14 mouse cellular contexts compared by ENCODE assay signal in the genomic region with DNA sequence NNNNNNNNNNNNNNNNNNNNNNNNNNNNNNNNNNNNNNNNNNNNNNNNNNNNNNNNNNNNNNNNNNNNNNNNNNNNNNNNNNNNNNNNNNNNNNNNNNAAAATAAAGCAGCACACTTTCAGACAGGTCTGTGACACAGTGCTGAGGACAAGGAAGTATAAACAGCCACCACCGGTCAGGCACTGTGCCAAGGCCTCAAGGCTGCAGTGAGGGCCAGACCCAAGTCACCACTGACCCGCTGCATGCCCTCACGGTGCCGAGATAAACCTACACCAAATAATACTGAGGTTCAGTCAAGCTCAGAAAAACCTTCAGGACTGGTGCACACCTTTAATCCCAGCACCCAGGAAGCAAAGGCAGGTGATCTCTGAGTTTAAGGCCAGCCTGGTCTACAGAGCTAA. TPM values are rescaled to one million over a fixed set of nuclear protein-coding genes. Genes with fewer than 3 reads are reported as not detected.
DNase-seq lines count a peak whose midpoint lies in the region; ATAC-seq and TF ChIP-seq lines count a peak whose summit lies in the region.
"Had no signal": no experiment of that assay in that cellular context is flagged by ENCODE, and none has a peak within 500 bp of the region (broad histone marks: within the 10 kb centered on the region; RNA-seq: fewer than 3 reads in every experiment).

No protein-coding gene starts in this region.

- no peaks in the 10 kb centered on the region for H3K27me3 ChIP-seq in spleen, adult 2 months (ENCODE audit: control insufficient read depth, insufficient read depth, low read length)
- H3K27me3 ChIP-seq in stomach, postnatal 0 days (ENCODE audit: control insufficient read depth, insufficient read depth, low read length): no peaks in the 10 kb centered on the region
- no peaks in the 10 kb centered on the region for H3K27me3 ChIP-seq in hindbrain, embryonic 10.5 days (ENCODE audit: insufficient read depth, poor library complexity, severe bottlenecking)
- H3K27me3 ChIP-seq: embryonic facial prominence, embryonic 12.5 days; hindbrain, embryonic 13.5 days; midbrain, embryonic 15.5 days; Patski had no signal

- 51% methylated on average over 4 of the region's 4 CpGs for WGBS in spleen, adult 2 months
- 36% methylated on average over 4 of the region's 4 CpGs for WGBS in stomach, postnatal 0 days
- WGBS in hindbrain, embryonic 10.5 days: 85% methylated on average over 4 of the region's 4 CpGs

- no peak overlapping the region for H3K9ac ChIP-seq in stomach, postnatal 0 days (ENCODE audit: low read length)
- H3K9ac ChIP-seq: embryonic facial prominence, embryonic 12.5 days; hindbrain, embryonic 13.5 days; midbrain, embryonic 15.5 days had no signal

- TF ChIP-seq POLR2A in spleen, adult 2 months (IDR thresholded peaks at IDR 0.05; ENCODE audit: low read depth, low read length): no peak

- H3K9me3 ChIP-seq in stomach, postnatal 0 days (ENCODE audit: control insufficient read depth, low read length): no peaks in the 10 kb centered on the region
- H3K9me3 ChIP-seq in hindbrain, embryonic 10.5 days: no peaks in the 10 kb centered on the region
- H3K9me3 ChIP-seq: embryonic facial prominence, embryonic 12.5 days; hindbrain, embryonic 13.5 days; midbrain, embryonic 15.5 days had no signal

- H3K4me3 ChIP-seq in spleen, adult 2 months (ENCODE audit: extremely low read depth, insufficient read depth, insufficient read length): no peak overlapping the region
- no peak overlapping the region for H3K4me3 ChIP-seq in stomach, postnatal 0 days (ENCODE audit: low read depth, low read length)
- H3K4me3 ChIP-seq in hindbrain, embryonic 10.5 days: no peak overlapping the region
- no peak overlapping the region for H3K4me3 ChIP-seq in left cerebral cortex, adult 2 months
- H3K4me3 ChIP-seq: embryonic facial prominence, embryonic 12.5 days; hindbrain, embryonic 13.5 days; midbrain, embryonic 15.5 days had no signal

- TF ChIP-seq CTCF in spleen, adult 2 months (IDR thresholded peaks at IDR 0.05; ENCODE audit: extremely low read depth, insufficient read depth, insufficient read length, insufficient replicate concordance): no peak
- no peak for TF ChIP-seq CTCF in stomach, postnatal 0 days (IDR thresholded peaks at IDR 0.05; ENCODE audit: low read depth)
- no peak for TF ChIP-seq CTCF in left cerebral cortex, adult 2 months (IDR thresholded peaks at IDR 0.05)

- H3K4me1 ChIP-seq in spleen, adult 2 months (ENCODE audit: control insufficient read depth, insufficient read depth, insufficient read length): peaks cover 32% of the 10 kb centered on the region
- H3K4me1 ChIP-seq in stomach, postnatal 0 days (replicated peaks; ENCODE audit: control insufficient read depth, insufficient read depth): no peaks in the 10 kb centered on the region
- H3K4me1 ChIP-seq in hindbrain, embryonic 10.5 days (replicated peaks): no peaks in the 10 kb centered on the region
- H3K4me1 ChIP-seq: embryonic facial prominence, embryonic 12.5 days; hindbrain, embryonic 13.5 days had no signal

- H3K4me2 ChIP-seq in stomach, postnatal 0 days (replicated peaks; ENCODE audit: low read depth): no peak overlapping the region
- H3K4me2 ChIP-seq: embryonic facial prominence, embryonic 12.5 days; hindbrain, embryonic 13.5 days; midbrain, embryonic 15.5 days had no signal

- intact Hi-C loops in left cerebral cortex, adult 2 months (cut with DNase I): no loop called here

- H3K27ac ChIP-seq in spleen, adult 2 months (ENCODE audit: insufficient read depth, low read length): peak overlapping the region; percentile 59; the same call in 1 of the 2 replicates
- no peak overlapping the region for H3K27ac ChIP-seq in stomach, postnatal 0 days (replicated peaks)
- no peak overlapping the region for H3K27ac ChIP-seq in hindbrain, embryonic 10.5 days
- no peak overlapping the region for H3K27ac ChIP-seq in left cerebral cortex, adult 2 months
- H3K27ac ChIP-seq: embryonic facial prominence, embryonic 12.5 days; hindbrain, embryonic 13.5 days; midbrain, embryonic 15.5 days had no signal

- ATAC-seq in stomach, postnatal 0 days (ENCODE audit: low FRiP score, low TSS enrichment): no peak
- ATAC-seq: CD4-positive, CD25-positive, alpha-beta regulatory T cell, adult 4 months; midbrain, embryonic 15.5 days; Patski had no signal

- peak; percentile 33 for DNase-seq in heart, postnatal 4 days
- no peak for DNase-seq in heart, adult 11 months
- no peak for DNase-seq in spleen, adult 2 months (ENCODE audit: low read depth in 1 of 2, low spot score in 2 of 2)
- no peak for DNase-seq in spleen, postnatal 10 days (ENCODE audit: low spot score in 2 of 2)
- DNase-seq in cerebellum, adult 8-10 months: peak; percentile 70
- peak; percentile 61 for DNase-seq in stomach, postnatal 0 days (ENCODE audit: low spot score)
- DNase-seq in hindbrain, embryonic 10.5 days (ENCODE audit: low spot score): no peak
- DNase-seq in left cerebral cortex, adult 2 months (ENCODE audit: extremely low spot score in 1 of 2, low spot score in 2 of 2): no peak
- DNase-seq: thymus, adult 2 months had no signal

- H3K36me3 ChIP-seq in spleen, adult 2 months (ENCODE audit: control insufficient read depth, insufficient read depth, low read length): no peaks in the 10 kb centered on the region
- no peaks in the 10 kb centered on the region for H3K36me3 ChIP-seq in stomach, postnatal 0 days (ENCODE audit: control insufficient read depth, insufficient read depth, low read length)
- no peaks in the 10 kb centered on the region for H3K36me3 ChIP-seq in hindbrain, embryonic 10.5 days
- H3K36me3 ChIP-seq: embryonic facial prominence, embryonic 12.5 days; hindbrain, embryonic 13.5 days; midbrain, embryonic 15.5 days had no signal

- TF ChIP-seq EP300 in stomach, postnatal 0 days (optimal IDR thresholded peaks at IDR 0.05): no peak

RNA-seq across cellular contexts. Expression of gene Cplx2, which starts 13.7 kb away (rescaled TPM):
- total RNA-seq in heart, postnatal 4 days (2021): 10 to 100 TPM; 12.6 to 12.7 TPM
- 3.5 and 4.3 TPM in 2 replicates for polyA plus RNA-seq in spleen, adult 2 months (2012; rRNA removed)
- polyA plus RNA-seq in stomach, postnatal 0 days (2015; fragmentation: Nextera tagmentation; extraction: Ambion mirVana): 1.8 and 1.9 TPM in 2 replicates
- polyA plus RNA-seq in hindbrain, embryonic 10.5 days (2016; fragmentation: Nextera tagmentation; extraction: Ambion mirVana): 6.7 and 10.2 TPM in 2 replicates
- 100 to 1,000 TPM; 798 to 848 TPM for total RNA-seq in left cerebral cortex, adult 2 months (2021)
- polyA plus RNA-seq: CD4-positive, CD25-positive, alpha-beta regulatory T cell, adult 4 months had no signal

Comparison
In these comparisons a context has a peak if more than half of its experiments do, and no peak if none do; other contexts are left out.
1. DNase-seq: peak in heart, postnatal 4 days (single experiment), cerebellum, adult 8-10 months (single experiment) and stomach, postnatal 0 days (single experiment); none in heart, adult 11 months (single experiment), spleen, adult 2 months (0 of 2), spleen, postnatal 10 days (0 of 2), hindbrain, embryonic 10.5 days (single experiment) and left cerebral cortex, adult 2 months (0 of 2).